Mouse (Mus musculus) midbrain, embryonic 12.5 days (tissue): ENCODE measurements around the gene Atl1. TPM values are rescaled to one million over a fixed set of nuclear protein-coding genes. Genes with fewer than 3 reads are reported as not detected.

Experiments
- ATAC-seq: fragments of 200-750 bp; cut with Nextera tagmentation; 2 replicates; pipeline ENCODE4 v1.8.0; 2017; ENCODE audit warnings: low read depth, moderate TSS enrichment, moderate library complexity; ENCODE audit not compliant: low FRiP score
- H3K27ac ChIP-seq: fragments of 300-500 bp; sonication (generic); replicated peaks from 2 replicates; pipeline ENCODE4 v1.5.1; 2016; ENCODE audit warnings: mild to moderate bottlenecking
- H3K27me3 ChIP-seq: fragments of 300-500 bp; sonication (generic); 2 replicates; pipeline ENCODE4 v1.6.1; 2016; ENCODE audit warnings: mild to moderate bottlenecking
- H3K36me3 ChIP-seq: fragments of 300-500 bp; sonication (generic); 2 replicates; pipeline ENCODE4 v1.6.1; 2016
- H3K4me1 ChIP-seq: fragments of 300-500 bp; sonication (generic); 2 replicates; pipeline ENCODE4 v1.6.1; 2016
- H3K4me2 ChIP-seq: fragments of 300-500 bp; sonication (generic); replicated peaks from 2 replicates; pipeline ENCODE4 v1.6.1; 2016; ENCODE audit warnings: mild to moderate bottlenecking, moderate library complexity
- H3K4me3 ChIP-seq: fragments of 300-500 bp; sonication (generic); 2 replicates; pipeline ENCODE4 v1.5.1; 2016; ENCODE audit warnings: mild to moderate bottlenecking
- H3K9ac ChIP-seq: fragments of 300-500 bp; sonication (generic); replicated peaks from 2 replicates; pipeline ENCODE4 v1.6.1; 2016; ENCODE audit warnings: mild to moderate bottlenecking, moderate library complexity
- H3K9me3 ChIP-seq: fragments of 300-500 bp; sonication (generic); 2 replicates; pipeline ENCODE4 v1.6.1; 2016; ENCODE audit warnings: mild to moderate bottlenecking
- WGBS: fragments of 180-500 bp; shearing (Covaris S2); methylation state at CpG from one replicate; pipeline ENCODE4 v1.1.7; 2016; 5-methylcytosine and 5-hydroxymethylcytosine counted together
- polyA plus RNA-seq: library from polyadenylated mRNA; unstranded; fragments of >200 nt; fragmentation: Nextera tagmentation; extraction: Ambion mirVana; gene quantifications from 2 replicates; pipeline ENCODE4 v1.2.1, GENCODE M21; 2016

The Atl1 gene
- polyA plus RNA-seq, 1 experiment from 2014 or later, result 75.0 TPM

GRCm38 (mm10) chr12:69858847-69859246 is 33.6 kb upstream of the Atl1 start:
- WGBS, result 93% methylated on average over 4 of the region's 4 CpGs

GRCm38 (mm10) chr12:69863505-69863904 is 28.9 kb upstream of the Atl1 start:
- no peak for ATAC-seq
- 0 out of 2 replicates have a peak, but pooled peaks cover 9% of the 10 kb centered on the region for H3K36me3 ChIP-seq
- WGBS, result 85% methylated on average over 5 of the region's 5 CpGs
- H3K9ac ChIP-seq, result no peak overlapping the region
- no peaks in the 10 kb centered on the region for H3K27me3 ChIP-seq
- no peak overlapping the region for H3K27ac ChIP-seq
- no peak overlapping the region for H3K4me2 ChIP-seq
- 0 out of 2 replicates have a peak, but pooled peaks cover 2% of the 10 kb centered on the region for H3K4me1 ChIP-seq
- H3K9me3 ChIP-seq, result no peaks in the 10 kb centered on the region
- no peak overlapping the region for H3K4me3 ChIP-seq

More at GRCm38 (mm10) chr12:69858847-69859246, 33.6 kb upstream of the Atl1 start:
- ATAC-seq, result no peak
- H3K27me3 ChIP-seq, result no peaks in the 10 kb centered on the region
- no peak overlapping the region for H3K4me2 ChIP-seq
- H3K9ac ChIP-seq, result no peak overlapping the region
- H3K9me3 ChIP-seq, result no peaks in the 10 kb centered on the region
- H3K36me3 ChIP-seq, result peaks cover 13% of the 10 kb centered on the region; the same call in 1 of the 2 replicates
- H3K27ac ChIP-seq, result no peak overlapping the region
- H3K4me1 ChIP-seq, result no peaks in the 10 kb centered on the region
- no peak overlapping the region for H3K4me3 ChIP-seq

- H3K27ac ChIP-seq, result no peak overlapping the region
- no peak overlapping the region for H3K9ac ChIP-seq
- no peak overlapping the region for H3K4me3 ChIP-seq
- H3K9me3 ChIP-seq, result no peaks in the 10 kb centered on the region
- WGBS, result 68% methylated on average over 4 of the region's 4 CpGs
- 0 out of 2 replicates have a peak, but pooled peaks cover 2% of the 10 kb centered on the region for H3K4me1 ChIP-seq
- no peaks in the 10 kb centered on the region for H3K27me3 ChIP-seq
- ATAC-seq, result no peak
- no peak overlapping the region for H3K4me2 ChIP-seq
- H3K36me3 ChIP-seq, result 0 out of 2 replicates have a peak, but pooled peaks cover 9% of the 10 kb centered on the region
Measured at GRCm38 (mm10) chr12:69864164-69864692, 28.2 kb upstream of the Atl1 start.

- Histone ChIP-seq H3K27me3 (no peaks in the 10 kb centered on the region), H3K4me2 (no peak overlapping the region), H3K4me3 (no peak overlapping the region), H3K4me1 (0 out of 2 replicates have a peak, but pooled peaks cover 2% of the 10 kb centered on the region), H3K9ac (no peak overlapping the region), H3K27ac (no peak overlapping the region), H3K9me3 (no peaks in the 10 kb centered on the region), H3K36me3 (0 out of 2 replicates have a peak, but pooled peaks cover 20% of the 10 kb centered on the region)
- ATAC-seq, result no peak
- 86% methylated on average over 5 of the region's 5 CpGs for WGBS
Measured at GRCm38 (mm10) chr12:69867338-69867737, 25.1 kb upstream of the Atl1 start.

GRCm38 (mm10) chr12:69871632-69872031 is 20.8 kb upstream of the Atl1 start:
- H3K9me3 ChIP-seq, result no peaks in the 10 kb centered on the region
- no peaks in the 10 kb centered on the region for H3K27me3 ChIP-seq
- H3K9ac ChIP-seq, result no peak overlapping the region
- 0 out of 2 replicates have a peak, but pooled peaks cover 15% of the 10 kb centered on the region for H3K36me3 ChIP-seq
- H3K4me2 ChIP-seq, result no peak overlapping the region
- H3K27ac ChIP-seq, result no peak overlapping the region
- ATAC-seq, result no peak
- 98% methylated on average over 5 of the region's 5 CpGs for WGBS
- no peak overlapping the region for H3K4me3 ChIP-seq
- no peaks in the 10 kb centered on the region for H3K4me1 ChIP-seq

GRCm38 (mm10) chr12:69877842-69878363 is 14.5 kb upstream of the Atl1 start:
- Histone ChIP-seq H3K36me3 (0 out of 2 replicates have a peak, but pooled peaks cover 4% of the 10 kb centered on the region), H3K9me3 (no peaks in the 10 kb centered on the region), H3K4me3 (no peak overlapping the region), H3K4me1 (peaks cover 22% of the 10 kb centered on the region), H3K4me2 (no peak overlapping the region), H3K27me3 (no peaks in the 10 kb centered on the region), H3K27ac (no peak overlapping the region), H3K9ac (no peak overlapping the region)
- ATAC-seq, result no peak
- 90% methylated on average over 9 of the region's 9 CpGs for WGBS

- H3K4me3 ChIP-seq, result no peak overlapping the region
- 0 out of 2 replicates have a peak overlapping the region, but pooled peaks have one; percentile 1 for H3K4me2 ChIP-seq
- H3K36me3 ChIP-seq, result no peaks in the 10 kb centered on the region
- no peaks in the 10 kb centered on the region for H3K9me3 ChIP-seq
- H3K9ac ChIP-seq, result no peak overlapping the region
- no peaks in the 10 kb centered on the region for H3K27me3 ChIP-seq
- peaks cover 22% of the 10 kb centered on the region for H3K4me1 ChIP-seq
- WGBS, result 5% methylated on average over 4 of the region's 4 CpGs
- H3K27ac ChIP-seq, result no peak overlapping the region
- ATAC-seq, result no peak
Measured at GRCm38 (mm10) chr12:69879172-69879665, 13.2 kb upstream of the Atl1 start.

GRCm38 (mm10) chr12:69879739-69880138 is 12.7 kb upstream of the Atl1 start:
- Histone ChIP-seq H3K27ac (no peak overlapping the region), H3K4me3 (no peak overlapping the region), H3K9ac (no peak overlapping the region), H3K36me3 (no peaks in the 10 kb centered on the region), H3K4me2 (no peak overlapping the region), H3K9me3 (no peaks in the 10 kb centered on the region), H3K4me1 (peaks cover 22% of the 10 kb centered on the region), H3K27me3 (no peaks in the 10 kb centered on the region)
- WGBS, result 19% methylated on average over 6 of the region's 6 CpGs
- no peak for ATAC-seq

GRCm38 (mm10) chr12:69881198-69881905 is 11.1 kb upstream of the Atl1 start:
- Histone ChIP-seq H3K27me3 (no peaks in the 10 kb centered on the region), H3K9ac (no peak overlapping the region), H3K9me3 (no peaks in the 10 kb centered on the region), H3K36me3 (no peaks in the 10 kb centered on the region), H3K4me2 (no peak overlapping the region), H3K27ac (no peak overlapping the region), H3K4me1 (peaks cover 22% of the 10 kb centered on the region), H3K4me3 (no peak overlapping the region)
- no peak for ATAC-seq
- 18% methylated on average over 10 of the region's 10 CpGs for WGBS

GRCm38 (mm10) chr12:69884053-69884452 is 8.4 kb upstream of the Atl1 start:
- 97% methylated on average over 5 of the region's 5 CpGs for WGBS
- H3K9me3 ChIP-seq, result no peaks in the 10 kb centered on the region
- no peak for ATAC-seq
- no peak overlapping the region for H3K4me3 ChIP-seq
- H3K4me2 ChIP-seq, result no peak overlapping the region
- no peaks in the 10 kb centered on the region for H3K36me3 ChIP-seq
- H3K27me3 ChIP-seq, result no peaks in the 10 kb centered on the region
- H3K27ac ChIP-seq, result no peak overlapping the region
- H3K9ac ChIP-seq, result no peak overlapping the region
- H3K4me1 ChIP-seq, result peaks cover 22% of the 10 kb centered on the region

- H3K36me3 ChIP-seq, result no peaks in the 10 kb centered on the region
- H3K4me3 ChIP-seq, result no peak overlapping the region
- no peak overlapping the region for H3K9ac ChIP-seq
- WGBS, result 91% methylated on average over 5 of the region's 5 CpGs
- no peak overlapping the region for H3K27ac ChIP-seq
- ATAC-seq, result no peak
- no peaks in the 10 kb centered on the region for H3K27me3 ChIP-seq
- no peaks in the 10 kb centered on the region for H3K9me3 ChIP-seq
- H3K4me1 ChIP-seq, result peaks cover 20% of the 10 kb centered on the region
- H3K4me2 ChIP-seq, result no peak overlapping the region
Measured at GRCm38 (mm10) chr12:69885170-69885923, 7.1 kb upstream of the Atl1 start.
